Mouse (Mus musculus): ENCODE measurements at regions not wholly inside any gene's neighbourhood (a gene's known extent, or its start where the extent isn't known, plus 50 kb on each side); places are given as distances from the start of the nearest gene placed in this dataset.

DNA sequence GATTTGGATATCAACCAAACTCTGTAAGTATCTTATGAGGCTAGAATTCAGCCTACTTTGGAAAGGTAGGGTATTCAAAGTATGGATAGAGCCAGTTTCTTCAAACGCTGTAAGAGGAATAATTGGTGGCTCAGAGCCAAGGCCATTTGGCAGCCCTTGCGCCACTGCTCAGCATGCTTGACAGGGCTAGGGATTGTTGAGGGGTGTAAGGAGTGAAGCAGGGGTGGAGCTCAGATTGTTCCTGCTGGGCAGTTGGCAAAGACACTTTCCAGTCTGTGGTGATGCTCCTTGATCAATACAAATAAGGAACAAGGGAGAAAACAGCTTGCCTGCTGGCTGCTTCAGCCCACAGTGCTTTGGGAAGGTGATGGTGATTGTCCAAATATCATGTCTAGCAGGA is 181.9 kb downstream of the Kcna5 start:
- DNase-seq: peak; percentile 32

GRCm38 (mm10) chr6:126350476-126350875 is 183.8 kb upstream of the Ntf3 start:
- no peak for DNase-seq

DNA sequence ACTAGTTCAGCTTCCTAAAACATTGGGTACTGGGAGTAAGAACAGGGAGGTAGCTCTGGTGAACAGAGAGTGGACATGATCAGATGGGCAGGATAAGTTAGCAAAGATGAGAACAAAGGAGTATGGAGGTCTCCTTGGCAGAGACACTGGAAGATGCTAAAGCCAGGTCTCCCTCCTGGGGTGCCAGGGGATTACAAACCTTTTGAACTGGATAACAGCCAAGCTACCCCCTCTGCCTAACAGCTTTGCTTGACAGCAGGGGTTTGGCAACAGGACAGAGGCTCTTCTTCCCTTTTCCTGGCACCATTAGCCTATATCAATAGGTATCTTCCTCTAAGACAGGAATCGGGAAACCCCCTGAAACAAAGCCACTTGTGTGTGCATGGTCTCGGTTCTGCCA is 183.2 kb upstream of the Ntf3 start:
- no peak for DNase-seq

DNA sequence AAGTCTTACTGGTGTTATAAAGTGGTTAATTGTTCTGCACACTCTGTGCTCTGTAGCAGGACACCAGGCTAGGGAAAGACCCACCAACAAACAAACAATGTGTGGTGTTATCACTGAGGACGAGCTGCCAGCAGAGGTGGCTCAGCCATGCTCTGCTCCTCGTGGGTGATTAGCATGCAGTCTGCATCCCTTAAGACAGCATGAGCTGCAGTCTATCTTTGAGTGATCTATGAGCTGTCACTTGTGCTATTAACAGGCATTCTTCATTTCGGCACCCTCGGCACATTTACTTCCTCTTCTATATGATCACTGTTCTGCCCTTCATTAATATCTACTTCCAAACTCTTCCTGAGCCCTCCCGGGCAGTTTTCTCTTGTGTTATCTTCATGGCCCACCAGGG is 178.5 kb upstream of the Ntf3 start:
- no peak for DNase-seq

GRCm38 (mm10) chr6:126340098-126340610 is 173.4 kb upstream of the Ntf3 start:
- DNase-seq: no peak

DNA sequence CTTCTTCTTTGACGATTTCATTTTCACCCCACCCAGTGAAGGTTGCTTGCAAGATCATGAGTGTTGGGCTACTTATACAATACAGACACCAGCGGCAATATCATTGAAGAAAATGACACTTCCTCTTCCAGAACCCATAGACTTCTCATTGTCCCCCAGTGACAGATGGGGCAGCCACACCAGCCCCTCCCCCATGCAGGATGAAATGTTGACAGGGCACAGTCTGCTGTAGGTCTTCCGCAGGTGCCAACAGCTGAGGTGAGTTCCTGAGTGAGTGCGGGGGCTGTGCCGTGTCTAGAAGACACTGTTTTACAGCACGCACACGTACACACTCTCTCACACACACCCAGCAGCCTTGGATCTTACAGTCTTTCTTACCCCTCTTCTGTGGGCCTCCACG is 171.0 kb upstream of the Ntf3 start:
- DNase-seq: no peak

GRCm38 (mm10) chr6:126334258-126334657 is 167.5 kb upstream of the Ntf3 start:
- DNase-seq: no peak

DNA sequence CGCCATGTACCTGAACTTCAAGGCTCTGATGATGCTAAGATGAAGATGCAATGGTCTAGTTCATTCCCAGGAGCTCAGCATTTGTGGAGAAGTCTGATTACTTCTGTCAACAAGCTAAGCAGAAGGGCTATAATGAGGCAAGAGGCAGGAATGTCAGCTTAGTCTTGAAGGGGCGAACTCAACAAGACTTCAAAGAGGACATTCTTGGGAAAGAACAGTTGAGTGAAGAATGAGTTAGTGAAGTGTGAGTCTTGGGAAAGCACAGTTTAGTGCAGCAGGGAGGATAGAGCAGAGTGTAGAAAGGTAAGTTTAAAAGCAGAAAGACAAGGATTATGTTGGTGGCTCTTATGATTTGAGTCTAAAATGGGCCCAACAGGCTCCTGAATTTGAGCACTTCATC is 160.5 kb upstream of the Ntf3 start:
- no peak for DNase-seq

- DNase-seq: no peak
Observed at GRCm38 (mm10) chr6:126318523-126318922, 151.8 kb upstream of the Ntf3 start.

DNA sequence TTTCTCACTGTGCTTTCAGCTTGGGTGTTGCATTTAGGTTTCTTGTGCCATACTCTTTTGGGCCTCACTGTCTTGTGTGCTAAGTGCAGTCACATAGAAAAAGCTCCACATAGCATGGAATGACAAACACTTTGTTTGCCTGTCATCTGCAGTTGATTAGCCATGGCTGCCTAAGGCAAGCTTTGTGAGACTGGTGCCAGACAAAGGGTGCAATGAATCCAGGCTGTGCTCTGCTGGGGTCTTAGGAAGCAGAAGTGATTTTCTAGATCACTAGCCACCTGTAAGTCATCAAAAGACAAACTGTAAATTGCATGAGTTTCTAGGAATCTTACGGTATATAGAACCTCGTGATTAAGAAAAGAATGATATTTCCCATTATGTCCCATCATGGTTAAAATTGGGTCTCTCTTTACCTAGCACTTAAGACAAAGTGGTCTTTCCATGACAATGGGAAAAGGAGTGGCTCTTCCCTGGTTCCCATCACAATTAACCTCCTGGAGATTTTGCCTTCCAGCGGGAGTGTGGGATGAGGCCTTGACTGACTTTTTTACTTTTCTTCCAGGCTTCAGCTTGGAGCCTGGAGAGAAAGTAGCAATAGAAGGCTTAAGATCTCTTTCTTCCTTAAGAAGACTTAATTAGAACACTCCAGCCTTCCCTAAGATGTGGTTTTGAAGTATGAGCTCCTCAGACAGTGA is 144.2 kb upstream of the Ntf3 start:
- no peak for DNase-seq

DNA sequence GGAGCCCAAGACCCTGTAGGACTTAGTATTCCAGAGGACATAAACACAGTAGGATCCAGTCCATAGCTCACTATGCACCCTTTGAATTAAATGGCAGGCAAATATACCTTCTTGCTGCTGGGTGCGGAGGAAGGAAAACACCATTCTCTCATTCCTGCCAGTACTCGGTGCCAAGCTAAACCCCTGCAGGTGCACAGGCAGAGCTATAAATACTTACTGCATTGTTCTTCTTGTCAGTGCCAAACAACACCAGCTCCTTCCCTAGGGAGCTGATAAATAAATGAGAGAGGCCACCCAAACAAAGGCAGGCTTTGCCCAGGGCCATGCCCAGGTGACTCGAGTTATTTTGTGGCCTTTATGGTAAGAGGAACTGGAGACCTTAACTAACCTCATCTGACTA is 136.4 kb upstream of the Ntf3 start:
- DNase-seq: no peak

GRCm38 (mm10) chr6:126291581-126291980 is 124.9 kb upstream of the Ntf3 start:
- DNase-seq: no peak

DNA sequence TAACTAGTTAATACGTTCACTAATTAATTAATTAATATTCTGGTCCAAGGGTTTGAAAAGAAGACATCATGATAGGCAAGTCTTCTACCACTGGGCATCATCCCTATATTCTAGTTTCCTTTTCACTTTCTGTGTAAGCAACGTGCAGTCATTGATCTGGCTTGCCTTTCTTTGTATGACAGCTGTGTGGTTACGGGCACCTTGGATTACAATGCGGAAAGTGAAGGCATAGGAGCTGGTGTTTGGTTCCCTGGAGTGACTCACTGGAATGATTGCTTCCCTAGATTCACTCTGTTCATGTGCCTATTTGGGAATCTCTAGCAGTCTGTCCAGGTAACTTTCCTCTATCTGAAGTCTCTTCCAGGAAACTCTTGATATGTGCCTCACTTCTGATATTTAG is 120.5 kb upstream of the Ntf3 start:
- DNase-seq: no peak

DNA sequence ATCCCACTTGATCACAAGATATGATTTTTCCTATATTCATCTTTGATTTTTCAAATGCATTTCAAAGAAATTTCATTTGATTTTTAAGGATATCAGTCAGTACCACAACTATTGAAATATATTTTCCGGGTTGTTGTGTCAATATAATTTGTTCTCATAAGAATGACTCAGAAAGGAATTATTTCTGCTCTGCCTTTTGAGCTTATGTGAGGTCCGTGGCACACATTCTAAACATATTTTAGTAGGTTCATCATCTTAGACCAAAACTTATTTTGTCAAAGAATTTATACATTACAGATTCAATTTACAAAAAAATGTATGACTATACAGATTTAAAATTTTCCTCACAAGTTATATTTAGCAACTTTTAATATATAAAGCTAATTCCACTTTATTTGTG is 119.5 kb upstream of the Ntf3 start:
- DNase-seq: no peak

GRCm38 (mm10) chr6:126284409-126284808 is 117.7 kb upstream of the Ntf3 start:
- DNase-seq: no peak

GRCm38 (mm10) chr6:126280352-126280751 is 113.6 kb upstream of the Ntf3 start:
- no peak for DNase-seq

DNA sequence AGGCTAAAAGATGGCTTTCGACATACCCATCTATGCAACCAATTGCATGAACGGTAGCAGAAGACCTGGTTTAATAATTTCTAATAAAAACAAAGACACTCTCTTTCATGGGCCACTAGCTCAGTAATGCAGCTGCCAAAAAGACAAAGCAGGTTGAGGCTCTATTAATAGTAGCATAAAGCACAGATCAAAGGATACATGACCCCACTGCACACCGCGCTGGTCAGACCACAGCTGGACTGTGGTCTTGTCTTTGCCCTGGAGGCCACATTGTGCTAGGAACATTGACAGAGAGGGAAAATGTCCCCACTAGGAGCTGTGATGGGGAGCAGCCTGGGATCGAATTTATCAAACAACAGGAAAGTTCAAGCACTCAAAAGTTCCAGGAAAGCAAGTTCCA is 79.3 kb upstream of the Ntf3 start:
- DNase-seq: no peak

- DNase-seq: no peak
Observed at GRCm38 (mm10) chr6:126245431-126245830, 78.7 kb upstream of the Ntf3 start.

DNA sequence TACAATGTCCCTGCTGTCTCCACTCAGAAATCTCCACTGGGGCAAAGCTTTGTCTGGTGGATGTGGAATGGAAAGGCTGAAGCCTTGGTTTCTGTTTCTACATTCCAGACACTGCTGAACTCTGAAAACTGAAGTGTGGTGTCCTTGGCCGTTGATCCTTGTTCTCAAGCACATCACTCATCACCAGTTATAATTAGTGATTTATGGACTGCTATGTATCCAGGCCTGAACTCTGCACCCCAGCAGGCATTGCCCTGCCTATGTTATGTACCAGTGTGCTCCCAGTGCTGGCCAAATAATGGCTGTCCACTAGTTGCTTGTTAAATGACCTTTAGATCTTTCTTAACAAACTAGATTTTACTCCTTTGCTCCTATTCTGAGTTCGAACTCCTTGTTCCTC is 75.6 kb upstream of the Ntf3 start:
- no peak for DNase-seq

GRCm38 (mm10) chr6:126240256-126240655 is 73.5 kb upstream of the Ntf3 start:
- DNase-seq: no peak

All from adrenal gland, adult 2 months (tissue).